Mouse (Mus musculus) MEL (cell line): Measurements from ENCODE around the gene Paics. TPM values are rescaled to one million over a fixed set of nuclear protein-coding genes. Genes with fewer than 3 reads are reported as not detected.

Source experiments
- DNase-seq: peaks from one replicate; pipeline ENCODE4 v3.0.0; 2011; ENCODE audit warnings: low read depth, low spot score
- H3K27ac ChIP-seq: 2 replicates; pipeline ENCODE4 v1.5.1; 2012; ENCODE audit warnings: low read depth, mild to moderate bottlenecking, control low read depth, low read length, moderate library complexity; ENCODE audit not compliant: control insufficient read depth
- H3K27me3 ChIP-seq, 2 experiments: fragments of 150-350 bp in 1 of 2; sonication (generic) in 1 of 2; 2 replicates each; pipeline ENCODE4 v1.6.1; 2012; ENCODE audit warnings: low read length in 2 of 2, mild to moderate bottlenecking in 2 of 2, improper control_type of control experiment in 1 of 2, moderate library complexity in 1 of 2; ENCODE audit not compliant: insufficient read depth in 2 of 2, control insufficient read depth in 1 of 2
- H3K36me3 ChIP-seq, 2 experiments: 2 replicates each; pipeline ENCODE4 v1.6.1; 2012 to 2014; ENCODE audit warnings: low read length in 2 of 2, improper control_type of control experiment in 1 of 2, inconsistent platforms in 1 of 2, mild to moderate bottlenecking in 1 of 2; ENCODE audit not compliant: insufficient read depth in 2 of 2, control insufficient read depth in 1 of 2
- H3K4me1 ChIP-seq, 2 experiments: fragments of 150-350 bp in 1 of 2; sonication (generic) in 1 of 2; 2 replicates each; pipeline ENCODE4 v1.6.1; 2012; ENCODE audit warnings: low read length in 2 of 2, improper control_type of control experiment in 1 of 2, mild to moderate bottlenecking in 1 of 2; ENCODE audit not compliant: insufficient read depth in 2 of 2, control insufficient read depth in 1 of 2
- H3K4me3 ChIP-seq, 2 experiments: fragments of 150-350 bp in 1 of 2; sonication (generic) in 1 of 2; 2 replicates each; pipeline ENCODE4 v1.5.1; 2012; ENCODE audit warnings: low read depth in 2 of 2, low read length in 2 of 2, mild to moderate bottlenecking in 2 of 2, moderate library complexity in 2 of 2, control low read depth in 1 of 2, improper control_type of control experiment in 1 of 2; ENCODE audit not compliant: control insufficient read depth in 1 of 2, insufficient read depth in 1 of 2
- H3K79me2 ChIP-seq: 2 replicates; pipeline ENCODE4 v1.6.1; 2012; ENCODE audit warnings: mild to moderate bottlenecking, low read length, moderate library complexity; ENCODE audit not compliant: control insufficient read depth, poor library complexity, insufficient read depth
- H3K9ac ChIP-seq: 2 replicates; pipeline ENCODE4 v1.6.1; 2012; ENCODE audit warnings: low read depth, mild to moderate bottlenecking, control low read depth, low read length, moderate library complexity; ENCODE audit not compliant: control insufficient read depth, poor library complexity, severe bottlenecking
- H3K9me3 ChIP-seq: fragments of 150-350 bp; sonication (generic); replicated peaks from 2 replicates; pipeline ENCODE4 v1.6.1; 2012; ENCODE audit warnings: mild to moderate bottlenecking, low read length, improper control_type of control experiment, moderate library complexity; ENCODE audit not compliant: insufficient read depth
- BHLHE40 ChIP-seq: IDR thresholded peaks from 2 replicates; pipeline ENCODE4 v1.6.1; 2012; ENCODE audit warnings: low read depth, mild to moderate bottlenecking, inconsistent platforms, low read length, improper control_type of control experiment, borderline replicate concordance
- CHD1 ChIP-seq: IDR thresholded peaks from 2 replicates; pipeline ENCODE4 v1.6.1; 2012; ENCODE audit warnings: low read depth, mild to moderate bottlenecking, inconsistent platforms, low read length, improper control_type of control experiment
- E2F4 ChIP-seq: IDR thresholded peaks from 2 replicates; pipeline ENCODE4 v1.6.1; 2011; ENCODE audit warnings: low read depth, low read length, improper control_type of control experiment, borderline replicate concordance
- ELF1 ChIP-seq: IDR thresholded peaks from 2 replicates; pipeline ENCODE4 v1.6.1; 2014; ENCODE audit warnings: low read depth, mild to moderate bottlenecking, inconsistent platforms, low read length, improper control_type of control experiment, moderate library complexity
- EP300 ChIP-seq, 2 experiments: IDR thresholded peaks; 2 replicates each; pipeline ENCODE4 v1.6.1; 2011; ENCODE audit warnings: improper control_type of control experiment in 2 of 2, low read length in 2 of 2, low read depth in 1 of 2, mild to moderate bottlenecking in 1 of 2
- GABPA ChIP-seq: IDR thresholded peaks from 2 replicates; pipeline ENCODE4 v1.6.1; 2012; ENCODE audit warnings: low read depth, mild to moderate bottlenecking, inconsistent platforms, low read length, improper control_type of control experiment, moderate library complexity
- HCFC1 ChIP-seq: IDR thresholded peaks from 2 replicates; pipeline ENCODE4 v1.6.1; 2012; ENCODE audit warnings: low read depth, mild to moderate bottlenecking, inconsistent platforms, low read length, improper control_type of control experiment, moderate library complexity
- KAT2A ChIP-seq: conservative IDR thresholded peaks from 2 replicates; pipeline ENCODE4 v1.6.1; 2012; ENCODE audit warnings: low read depth, low read length, improper control_type of control experiment, inconsistent platforms
- MAFK ChIP-seq: IDR thresholded peaks from 2 replicates; pipeline ENCODE4 v1.6.1; 2011; ENCODE audit warnings: low read depth, mild to moderate bottlenecking, low read length, improper control_type of control experiment, borderline replicate concordance
- MAX ChIP-seq: IDR thresholded peaks from 2 replicates; pipeline ENCODE4 v1.6.1; 2011; ENCODE audit warnings: low read length, improper control_type of control experiment
- MEF2A ChIP-seq: IDR thresholded peaks from 2 replicates; pipeline ENCODE4 v1.6.1; 2014; ENCODE audit warnings: low read depth, mild to moderate bottlenecking, inconsistent platforms, low read length, improper control_type of control experiment; ENCODE audit not compliant: poor library complexity, insufficient replicate concordance, severe bottlenecking; ENCODE audit errors: extremely low read depth
- MXI1 ChIP-seq: IDR thresholded peaks from 2 replicates; pipeline ENCODE4 v1.6.1; 2011; ENCODE audit warnings: mild to moderate bottlenecking, low read depth, low read length, improper control_type of control experiment
- MYB ChIP-seq: IDR thresholded peaks from 2 replicates; pipeline ENCODE4 v1.6.1; 2011; ENCODE audit warnings: mild to moderate bottlenecking, low read depth, low read length, improper control_type of control experiment
- MYC ChIP-seq: IDR thresholded peaks from 2 replicates; pipeline ENCODE4 v1.6.1; 2011; ENCODE audit warnings: low read depth, mild to moderate bottlenecking, low read length, improper control_type of control experiment, moderate library complexity
- NRF1 ChIP-seq: IDR thresholded peaks from 2 replicates; pipeline ENCODE4 v1.6.1; 2014; ENCODE audit warnings: low read depth, mild to moderate bottlenecking, inconsistent platforms, low read length, improper control_type of control experiment, moderate library complexity; ENCODE audit not compliant: poor library complexity, insufficient read depth, severe bottlenecking
- POLR2A ChIP-seq, 2 experiments: IDR thresholded peaks; 2 replicates each; pipeline ENCODE4 v1.6.1; 2011 to 2012; ENCODE audit warnings: low read length in 2 of 2, mild to moderate bottlenecking in 2 of 2, control low read depth in 1 of 2, improper control_type of control experiment in 1 of 2, low read depth in 1 of 2, moderate library complexity in 1 of 2; ENCODE audit not compliant: control insufficient read depth in 1 of 2, insufficient read depth in 1 of 2, poor library complexity in 1 of 2
- POLR2AphosphoS2 ChIP-seq: IDR thresholded peaks from 2 replicates; pipeline ENCODE4 v1.6.1; 2011; ENCODE audit warnings: low read length, improper control_type of control experiment
- POLR2AphosphoS5 ChIP-seq: IDR thresholded peaks from 2 replicates; pipeline ENCODE4 v1.6.1; 2012; ENCODE audit warnings: low read depth, borderline replicate concordance, mild to moderate bottlenecking, inconsistent platforms, low read length, moderate library complexity, mixed read lengths
- RAD21 ChIP-seq: IDR thresholded peaks from 2 replicates; pipeline ENCODE4 v1.6.1; 2011; ENCODE audit warnings: mild to moderate bottlenecking, low read depth, low read length, improper control_type of control experiment
- SIN3A ChIP-seq: IDR thresholded peaks from 2 replicates; pipeline ENCODE4 v1.6.1; 2012; ENCODE audit warnings: low read length, improper control_type of control experiment, inconsistent platforms
- SMC3 ChIP-seq: IDR thresholded peaks from 2 replicates; pipeline ENCODE4 v1.6.1; 2011; ENCODE audit warnings: low read depth, low read length, improper control_type of control experiment
- TBP ChIP-seq: IDR thresholded peaks from 2 replicates; pipeline ENCODE4 v1.8.0; 2011; ENCODE audit warnings: low read depth, low read length, improper control_type of control experiment
- TCF12 ChIP-seq: IDR thresholded peaks from 2 replicates; pipeline ENCODE4 v1.6.1; 2014; ENCODE audit warnings: low read depth, mild to moderate bottlenecking, inconsistent platforms, low read length, improper control_type of control experiment, moderate library complexity
- UBTF ChIP-seq: IDR thresholded peaks from 2 replicates; pipeline ENCODE4 v1.6.1; 2012; ENCODE audit warnings: low read depth, mild to moderate bottlenecking, inconsistent platforms, low read length, improper control_type of control experiment, moderate library complexity, borderline replicate concordance; ENCODE audit not compliant: insufficient read depth
- USF2 ChIP-seq, 2 experiments: IDR thresholded peaks; 2 replicates each; pipeline ENCODE4 v1.6.1; 2011 to 2012; ENCODE audit warnings: improper control_type of control experiment in 2 of 2, low read length in 2 of 2, borderline replicate concordance in 1 of 2, inconsistent platforms in 1 of 2, low read depth in 1 of 2, mild to moderate bottlenecking in 1 of 2; ENCODE audit not compliant: insufficient read depth in 1 of 2
- ZC3H11A ChIP-seq: IDR thresholded peaks from 2 replicates; pipeline ENCODE4 v1.6.1; 2012; ENCODE audit warnings: low read depth, mild to moderate bottlenecking, inconsistent platforms, low read length, improper control_type of control experiment
- ZKSCAN1 ChIP-seq: IDR thresholded peaks from 2 replicates; pipeline ENCODE4 v1.6.1; 2012; ENCODE audit warnings: low read depth, mild to moderate bottlenecking, inconsistent platforms, low read length, improper control_type of control experiment, moderate library complexity
- ZMIZ1 ChIP-seq: IDR thresholded peaks from 2 replicates; pipeline ENCODE4 v1.6.1; 2012; ENCODE audit warnings: low read depth, mild to moderate bottlenecking, inconsistent platforms, low read length, improper control_type of control experiment, moderate library complexity
- polyA plus RNA-seq, 2 experiments: library from polyadenylated mRNA; stranded (reverse) in 1 of 2; unstranded in 1 of 2; fragments of >175 nt in 1 of 2; fragments of >200 nt in 1 of 2; gene quantifications; 2 replicates each; pipeline versions ENCODE4 v1.2.1 to v1.2.4; 2012; ENCODE audit warnings: low replicate concordance in 2 of 2, low read depth in 1 of 2; ENCODE audit not compliant: insufficient read length in 2 of 2, insufficient read depth in 1 of 2, missing spikeins in 1 of 2
- total RNA-seq: library from RNA; depleted of rRNA; stranded (reverse); fragments of 300-350 nt; gene quantifications from 2 replicates; pipeline ENCODE4 v1.2.3, GENCODE M21; 2012

Paics gene
- total and polyA plus RNA-seq, 3 experiments, result 222 to 434 (median 266) TPM

GRCm38 (mm10) chr5:76941975-76942374 lies 9.1 kb upstream of the Paics start:
- Histone ChIP-seq H3K9ac (no peak overlapping the region), H3K9me3 (no peaks in the 10 kb centered on the region), H3K27me3 (no peaks in the 10 kb centered on the region), H3K4me3 (no peak overlapping the region), H3K36me3 (peaks cover 31 to 70% of the 10 kb centered on the region in 2 experiments), H3K79me2 (peaks cover 61% of the 10 kb centered on the region), H3K4me1 (peaks cover 41 to 53% of the 10 kb centered on the region in 2 experiments), H3K27ac (no peak overlapping the region)
- TF ChIP-seq TCF12 (no peak), ZC3H11A (no peak), EP300 (IDR thresholded peaks at IDR 0.05; ENCODE audit: low read depth in 1 of 2, low read length in 2 of 2) (no peak), GABPA (no peak), SIN3A (no peak), MAX (no peak), ZKSCAN1 (no peak), MAFK (no peak), ZMIZ1 (no peak), ELF1 (no peak), POLR2AphosphoS5 (no peak), MYC (no peak), UBTF (no peak), MXI1 (no peak), SMC3 (no peak), E2F4 (no peak), HCFC1 (no peak), POLR2A (IDR thresholded peaks at IDR 0.05; ENCODE audit: control insufficient read depth in 1 of 2, insufficient read depth in 1 of 2, low read depth in 1 of 2, low read length in 2 of 2, poor library complexity in 1 of 2) (no peak), BHLHE40 (no peak), CHD1 (no peak)
- DNase-seq, result no peak

GRCm38 (mm10) chr5:76942505-76942904 lies 8.6 kb upstream of the Paics start:
- TF ChIP-seq ZMIZ1 (no peak), SIN3A (no peak), GABPA (no peak), TCF12 (no peak), HCFC1 (no peak), BHLHE40 (no peak), NRF1 (no peak), POLR2AphosphoS2 (no peak), CHD1 (no peak), MEF2A (no peak), MAFK (no peak), MYC (no peak), KAT2A (no peak), SMC3 (no peak), ZC3H11A (no peak), UBTF (no peak), TBP (no peak), RAD21 (no peak), USF2 (IDR thresholded peaks at IDR 0.05; ENCODE audit: borderline replicate concordance in 1 of 2, insufficient read depth in 1 of 2, low read depth in 1 of 2, low read length in 2 of 2) (no peak), MYB (no peak)
- peaks cover 66% of the 10 kb centered on the region for H3K79me2 ChIP-seq
- no peak for DNase-seq
- no peaks in the 10 kb centered on the region for H3K9me3 ChIP-seq
- H3K4me1 ChIP-seq, result peaks cover 46 to 57% of the 10 kb centered on the region in 2 experiments
- H3K36me3 ChIP-seq, result peaks cover 31 to 75% of the 10 kb centered on the region in 2 experiments
- H3K27ac ChIP-seq, result no peak overlapping the region
- H3K4me3 ChIP-seq, result no peak overlapping the region
- H3K27me3 ChIP-seq, result no peaks in the 10 kb centered on the region
- no peak overlapping the region for H3K9ac ChIP-seq
